Mouse (Mus musculus) Muller cell, postnatal 12 days (primary cell): Measurements from ENCODE around the gene Cd59b.

ENCODE experiments used
- DNase-seq: peaks from one replicate; pipeline ENCODE4 v3.0.0-alpha.2; 2015; ENCODE audit errors: inconsistent ontology term

Cd59b gene

DNA sequence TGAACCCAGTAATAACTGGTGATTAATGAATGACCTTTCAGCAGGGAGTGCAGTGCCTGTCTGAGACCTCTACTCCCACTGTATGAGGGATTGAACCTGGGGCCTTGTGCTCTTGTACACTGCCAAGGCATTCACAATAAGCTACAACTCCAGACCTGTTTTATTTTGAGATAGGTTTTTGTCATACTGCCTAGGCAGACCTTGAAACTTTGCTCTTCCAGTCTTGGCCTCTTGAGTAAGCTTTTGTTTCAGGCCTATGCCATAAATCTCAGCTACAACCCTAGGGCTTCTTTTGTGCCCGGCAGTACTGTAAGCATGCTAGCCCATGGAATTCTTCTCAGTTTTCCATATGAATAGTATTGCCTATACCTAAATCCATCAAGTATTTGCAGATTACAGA is 49.4 kb downstream of the Cd59b start:
- DNase-seq, result no peak

DNA sequence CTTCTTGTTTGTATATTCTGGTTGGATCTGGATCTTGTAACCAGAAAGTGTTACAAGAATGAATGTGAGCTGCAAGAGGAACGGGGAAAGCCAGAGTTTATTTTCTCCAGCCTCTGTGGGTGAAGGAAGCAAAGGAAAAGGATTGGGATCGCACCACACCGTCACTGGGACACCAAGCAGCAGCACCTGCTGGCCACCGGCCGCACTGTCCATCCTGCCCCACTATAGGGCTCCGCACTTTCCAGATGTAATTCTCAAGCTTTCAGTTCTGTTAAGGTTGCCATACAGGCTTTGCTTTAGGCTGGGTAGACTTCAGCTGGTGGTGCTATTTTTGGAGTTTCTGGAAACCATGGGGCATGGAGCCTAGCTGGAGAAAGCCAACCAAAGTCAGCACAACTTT is 50.7 kb downstream of the Cd59b start:
- no peak for DNase-seq

- no peak for DNase-seq
Measured at GRCm38 (mm10) chr2:104121681-104122504, 52.2 kb downstream of the Cd59b start.

GRCm38 (mm10) chr2:104122505-104123378 is 53.1 kb downstream of the Cd59b start, which contains the start of gene A930018P22Rik:
A930018P22Rik (plus strand) TSS chr2:104122769.
- DNase-seq, result peak; percentile 98

DNA sequence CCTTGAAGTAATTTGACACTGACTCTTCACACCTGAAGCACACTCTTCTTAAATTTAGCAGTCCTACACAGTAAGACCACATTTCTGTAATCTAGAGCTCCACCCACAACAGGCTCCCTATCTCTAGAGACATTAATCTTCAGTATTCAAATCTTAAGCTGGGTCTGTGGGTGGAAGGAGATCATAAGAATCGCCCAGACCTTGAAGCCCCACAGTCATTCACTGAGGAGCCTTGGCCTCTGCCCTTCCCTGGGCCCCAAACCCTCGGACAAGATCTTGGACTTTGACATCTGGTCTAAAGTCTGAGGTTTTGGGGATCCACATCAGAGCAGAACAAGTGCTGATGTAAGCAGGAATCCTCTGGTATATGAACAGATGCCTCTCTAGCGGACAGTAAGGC is 53.9 kb downstream of the Cd59b start:
- peak; percentile 12 for DNase-seq

GRCm38 (mm10) chr2:104124071-104124470 is 54.4 kb downstream of the Cd59b start:
- DNase-seq, result no peak

DNA sequence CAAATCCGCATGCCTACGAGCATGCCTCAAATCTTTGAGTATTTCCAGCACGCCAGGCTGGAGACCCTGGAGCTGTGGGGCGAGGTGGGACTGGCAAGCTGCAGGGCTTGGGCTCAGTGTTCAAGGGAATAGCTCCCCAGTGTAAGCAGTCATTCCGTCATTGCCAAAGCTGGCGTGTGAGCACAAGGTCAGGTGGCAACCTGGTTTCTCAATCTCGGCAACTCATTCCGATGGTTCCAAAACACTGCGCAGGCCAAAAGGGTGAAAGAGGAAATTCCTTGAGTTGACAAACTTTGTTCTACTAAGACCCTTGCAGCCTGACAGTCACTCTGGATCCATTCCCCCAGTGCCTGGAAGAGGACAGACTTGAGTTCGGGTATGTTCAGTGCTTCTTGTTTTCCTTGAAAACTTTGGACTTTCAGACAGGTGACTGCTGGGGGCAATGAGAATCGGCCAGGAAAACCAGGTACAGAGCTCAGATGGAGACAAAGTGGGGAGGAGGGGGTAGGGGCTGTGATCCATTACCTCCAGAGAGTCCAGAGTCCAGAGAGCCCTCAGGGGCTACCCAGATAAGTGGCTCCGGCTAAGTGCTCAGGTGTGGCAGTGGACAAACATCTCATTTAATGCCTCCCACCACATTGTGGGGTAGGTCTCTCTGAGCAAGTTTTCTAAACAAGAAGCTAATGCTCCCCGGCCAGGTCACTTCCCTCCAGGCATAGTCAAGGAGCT is 59.3 kb downstream of the Cd59b start:
- no peak for DNase-seq

GRCm38 (mm10) chr2:104130165-104130564 is 60.5 kb downstream of the Cd59b start:
- DNase-seq, result no peak

GRCm38 (mm10) chr2:104130969-104131368 is 61.3 kb downstream of the Cd59b start:
- DNase-seq, result no peak

DNA sequence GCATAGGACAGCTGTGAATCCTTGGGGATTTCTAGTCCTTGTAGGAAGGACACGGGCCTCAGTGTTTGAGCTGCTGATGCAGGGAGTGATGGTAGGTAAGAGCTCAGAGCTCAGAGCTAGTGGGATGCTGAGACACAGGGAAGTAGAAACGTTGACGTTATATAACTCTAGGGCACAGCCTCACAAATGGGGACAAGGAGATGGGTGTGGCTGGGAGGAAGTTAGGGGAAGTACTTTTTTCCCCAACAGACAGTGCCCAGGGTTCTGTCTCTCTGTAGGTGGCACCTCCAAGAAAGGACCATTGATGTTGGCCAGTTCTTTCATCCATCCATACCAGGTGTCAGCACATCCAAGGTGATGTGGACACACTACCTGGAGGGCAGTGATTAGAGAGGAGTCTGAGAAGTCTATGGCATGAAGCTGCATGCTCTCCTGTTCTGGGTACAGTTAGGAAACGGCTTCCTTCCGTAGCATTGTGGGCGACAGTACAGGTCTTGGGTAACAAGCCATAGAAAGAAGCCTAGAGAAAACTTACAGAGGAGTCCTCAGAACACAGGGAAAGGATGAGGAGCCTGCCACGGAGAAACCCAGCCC is 62.7 kb downstream of the Cd59b start:
- DNase-seq, result no peak

GRCm38 (mm10) chr2:104133042-104133810 is 63.6 kb downstream of the Cd59b start:
- DNase-seq, result no peak

DNA sequence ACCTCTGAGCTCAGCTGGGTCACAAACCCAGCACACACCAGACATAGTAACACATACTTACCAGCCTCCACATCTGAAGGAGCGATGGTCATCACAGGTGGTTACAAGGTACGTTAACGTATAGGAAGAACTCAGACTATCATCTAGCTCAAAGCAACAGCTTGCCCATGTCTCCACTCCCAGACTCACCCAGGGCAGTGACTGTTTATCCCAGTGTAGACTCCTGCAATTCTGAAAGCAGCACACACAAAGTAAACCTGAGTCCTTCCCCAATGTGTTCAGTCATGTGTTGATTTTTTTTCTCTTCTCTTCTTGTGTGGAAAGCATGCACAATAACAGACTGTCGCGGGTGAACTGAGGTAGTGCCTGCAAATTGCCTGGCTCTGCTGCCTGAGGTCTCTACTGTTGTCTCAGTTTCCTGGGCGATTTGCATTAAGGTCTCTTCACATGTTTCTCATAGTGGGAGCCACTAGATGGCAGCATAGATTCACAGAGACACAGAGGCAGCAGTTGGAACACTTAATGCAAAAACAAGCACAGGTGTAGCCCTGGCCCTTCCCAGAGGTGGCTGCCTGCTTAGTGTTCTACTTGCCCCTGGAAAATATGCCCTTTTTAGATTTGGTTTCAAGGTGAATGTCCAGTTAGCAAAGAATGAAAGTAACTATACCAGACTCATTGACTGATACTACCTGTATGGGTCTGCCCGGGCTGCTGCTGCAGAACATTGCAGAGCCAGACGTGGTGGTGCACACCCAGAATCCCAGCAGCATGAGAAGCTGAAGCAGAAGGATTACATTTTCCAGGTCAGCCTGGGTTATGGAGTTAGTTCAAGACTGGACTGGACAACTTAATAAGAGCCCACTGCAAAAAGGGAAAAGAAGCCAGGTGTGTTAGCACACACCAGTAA is 64.8 kb downstream of the Cd59b start:
- DNase-seq, result peak; percentile 74

GRCm38 (mm10) chr2:104135920-104136319 is 66.3 kb downstream of the Cd59b start:
- no peak for DNase-seq
